Mouse (Mus musculus): ENCODE results near the gene Kdm4a.

Gene Kdm4a

DNA sequence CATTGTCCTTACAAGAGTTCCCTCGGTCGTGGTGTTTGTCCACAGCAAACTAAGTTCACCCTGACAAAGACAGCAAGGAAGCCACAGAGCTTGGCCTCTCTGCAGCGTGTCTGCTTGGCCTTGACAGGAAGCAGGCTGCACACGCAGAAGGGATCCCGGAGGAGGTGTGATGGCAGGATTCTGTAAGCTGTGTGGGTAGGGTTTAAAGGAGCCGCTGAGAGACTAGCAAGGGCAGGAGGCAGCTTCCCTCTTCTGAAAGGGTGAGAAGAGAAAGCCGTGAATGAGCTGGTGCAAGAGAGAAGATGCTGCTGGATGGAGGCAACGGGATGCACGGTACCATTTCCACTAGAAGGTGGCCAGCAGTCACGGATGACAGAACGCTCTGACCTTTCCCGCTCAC is 67.2 kb downstream of the Kdm4a start:
- no peak for DNase-seq

GRCm38 (mm10) chr4:118109649-118110048 is 70.2 kb downstream of the Kdm4a start:
- DNase-seq, result no peak

GRCm38 (mm10) chr4:118108779-118109178 is 71.1 kb downstream of the Kdm4a start:
- no peak for DNase-seq

- DNase-seq, result no peak
Observed at GRCm38 (mm10) chr4:118105256-118106053, 74.4 kb downstream of the Kdm4a start.

- no peak for DNase-seq
Observed at GRCm38 (mm10) chr4:118103280-118103830, 76.5 kb downstream of the Kdm4a start.

DNA sequence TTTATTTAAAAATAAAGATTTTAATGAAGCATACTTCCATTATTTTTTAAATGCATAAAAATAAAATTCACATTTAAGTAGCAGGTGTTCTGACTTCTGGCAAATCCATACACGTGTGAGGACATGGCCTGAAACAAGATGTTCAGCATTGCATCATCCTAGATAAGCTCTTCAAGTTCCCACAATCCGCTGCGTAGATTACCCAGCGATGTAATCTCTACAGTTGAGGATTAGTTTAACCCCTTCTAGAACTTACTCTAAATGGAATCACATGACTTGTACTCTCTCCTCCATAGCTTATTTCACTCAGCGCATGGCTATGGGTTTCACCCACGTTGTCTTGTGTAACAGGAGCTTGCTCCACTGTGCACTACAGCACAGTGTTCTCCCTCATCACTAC is 78.3 kb downstream of the Kdm4a start:
- DNase-seq, result no peak

GRCm38 (mm10) chr4:118099637-118100364 is 80.0 kb downstream of the Kdm4a start:
- no peak for DNase-seq

DNA sequence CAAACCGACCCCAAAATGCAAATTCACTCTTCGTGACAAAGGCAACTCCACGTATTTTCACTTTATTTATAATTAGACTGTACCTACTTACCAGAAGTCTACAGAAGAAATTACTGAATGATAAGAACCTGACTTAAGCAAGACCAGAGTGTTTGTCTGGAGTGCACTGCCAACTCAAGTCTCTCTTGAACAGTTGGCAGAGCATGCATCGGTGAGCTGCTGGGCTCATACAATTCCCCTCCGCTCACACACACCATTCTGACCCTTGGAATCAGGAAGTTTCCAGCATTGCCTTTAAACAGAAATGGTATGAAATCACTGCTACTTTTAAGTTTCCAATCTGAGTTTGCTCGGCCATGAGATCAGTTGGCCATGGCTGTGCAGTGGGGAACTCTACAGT is 81.3 kb downstream of the Kdm4a start:
- no peak for DNase-seq

- DNase-seq, result no peak
Observed at GRCm38 (mm10) chr4:118096069-118096468, 83.8 kb downstream of the Kdm4a start.

GRCm38 (mm10) chr4:118092784-118093457 is 86.9 kb downstream of the Kdm4a start:
- DNase-seq, result no peak

- no peak for DNase-seq
Observed at GRCm38 (mm10) chr4:118090449-118090848, 89.4 kb downstream of the Kdm4a start.

- peak; percentile 46 to 52 for DNase-seq
Observed at GRCm38 (mm10) chr4:118089939-118090338, 89.9 kb downstream of the Kdm4a start.

GRCm38 (mm10) chr4:118088771-118089170 is 91.1 kb downstream of the Kdm4a start:
- DNase-seq, result no peak

Measured in B cell, adult 2 months (primary cell).